Mouse (Mus musculus): ENCODE data around the gene Tgfb1i1.

DNA sequence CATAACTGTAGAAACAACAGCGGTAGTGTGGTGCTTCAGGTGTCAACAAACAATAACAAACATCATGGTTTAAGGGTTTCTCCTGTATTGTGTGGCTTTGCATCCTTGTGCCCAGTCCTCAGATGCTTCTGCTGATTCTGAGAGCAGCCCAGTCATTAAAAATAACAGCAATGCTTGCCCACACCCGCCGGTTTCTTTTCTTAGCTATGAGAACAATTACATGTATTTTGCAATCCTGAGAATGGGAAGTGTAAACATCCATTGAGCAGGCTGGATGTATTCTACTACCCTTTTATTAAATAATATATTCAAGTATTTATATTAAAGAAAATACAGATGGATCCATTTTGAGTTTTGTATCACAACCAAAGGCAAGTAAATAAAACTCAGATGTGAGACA, 55.5 kb downstream of the Tgfb1i1 start:
- TF ChIP-seq CTCF (IDR thresholded peaks at IDR 0.05) (no peak), EP300 (IDR thresholded peaks at IDR 0.05) (no peak)

All from lung, postnatal 0 days (tissue).